Mouse (Mus musculus): ENCODE data around the gene Krr1. TPM values are rescaled to one million over a fixed set of nuclear protein-coding genes. Genes with fewer than 3 reads are reported as not detected.
"Not testable (repeated sequence)": the region's sequence is repeated elsewhere in the genome, so short reads cannot be mapped to it uniquely, and the experiment has no call there.

Gene Krr1
- polyA plus RNA-seq, 1 experiment from 2014 or later, result 35.6 TPM

- not testable (repeated sequence) for H3K36me3 ChIP-seq (ENCODE audit: control insufficient read depth, insufficient read depth, low read length); H3K27me3 ChIP-seq (ENCODE audit: control insufficient read depth, insufficient read depth, low read length); H3K9me3 ChIP-seq (replicated peaks; ENCODE audit: control insufficient read depth, low read length); H3K4me2 ChIP-seq; H3K4me3 ChIP-seq (ENCODE audit: low read depth, low read length); ATAC-seq (replicated peaks; ENCODE audit: insufficient number of reproducible peaks, low FRiP score, low TSS enrichment); H3K9ac ChIP-seq (ENCODE audit: low read depth, low read length); H3K4me1 ChIP-seq (ENCODE audit: control insufficient read depth, insufficient read depth, low read length); H3K27ac ChIP-seq (ENCODE audit: low read depth, low read length)
- WGBS (ENCODE audit: insufficient replicate concordance), result 64% methylated on average over 1 of the region's 1 CpGs
These were observed 37.0 kb downstream of the Krr1 start for GRCm38 (mm10) chr10:112009511-112009910.

- Histone ChIP-seq H3K27me3 (ENCODE audit: control insufficient read depth, insufficient read depth, low read length) (no peaks in the 10 kb centered on the region), H3K9me3 (replicated peaks; ENCODE audit: control insufficient read depth, low read length) (no peaks in the 10 kb centered on the region), H3K27ac (ENCODE audit: low read depth, low read length) (no peak overlapping the region), H3K36me3 (ENCODE audit: control insufficient read depth, insufficient read depth, low read length) (no peaks in the 10 kb centered on the region), H3K4me3 (ENCODE audit: low read depth, low read length) (no peak overlapping the region), H3K4me1 (ENCODE audit: control insufficient read depth, insufficient read depth, low read length) (no peaks in the 10 kb centered on the region), H3K9ac (ENCODE audit: low read depth, low read length) (no peak overlapping the region), H3K4me2 (no peak overlapping the region)
- 67% methylated on average over 2 of the region's 2 CpGs for WGBS (ENCODE audit: insufficient replicate concordance)
- no peak for ATAC-seq (replicated peaks; ENCODE audit: insufficient number of reproducible peaks, low FRiP score, low TSS enrichment)
These were observed 51.1 kb downstream of the Krr1 start for GRCm38 (mm10) chr10:112023585-112023984.

GRCm38 (mm10) chr10:112028689-112029088 is 56.2 kb downstream of the Krr1 start:
- H3K27ac ChIP-seq (ENCODE audit: low read depth, low read length); H3K4me3 ChIP-seq (ENCODE audit: low read depth, low read length); H3K9ac ChIP-seq (ENCODE audit: low read depth, low read length); H3K36me3 ChIP-seq (ENCODE audit: control insufficient read depth, insufficient read depth, low read length); H3K27me3 ChIP-seq (ENCODE audit: control insufficient read depth, insufficient read depth, low read length); ATAC-seq (replicated peaks; ENCODE audit: insufficient number of reproducible peaks, low FRiP score, low TSS enrichment); H3K4me1 ChIP-seq (ENCODE audit: control insufficient read depth, insufficient read depth, low read length); H3K4me2 ChIP-seq; H3K9me3 ChIP-seq (replicated peaks; ENCODE audit: control insufficient read depth, low read length): not testable (repeated sequence)
- WGBS (ENCODE audit: insufficient replicate concordance), result 81% methylated on average over 3 of the region's 3 CpGs

Other genes starting within 250 kb of the Krr1 start
- 1.5 and 2.1 TPM in 2 replicates for gene Glipr1, start 30.0 kb downstream of the Krr1 start, polyA plus RNA-seq (2014; fragmentation: Nextera tagmentation; extraction: Ambion mirVana)
- gene Glipr1l1, start 87.5 kb downstream of the Krr1 start, polyA plus RNA-seq (2014; fragmentation: Nextera tagmentation; extraction: Ambion mirVana), result not detected in 2 replicates
- gene Glipr1l2, start 110.7 kb downstream of the Krr1 start, polyA plus RNA-seq (2014; fragmentation: Nextera tagmentation; extraction: Ambion mirVana), result not detected in 2 replicates
- not detected in 2 replicates for gene Glipr1l3, start 187.7 kb downstream of the Krr1 start, polyA plus RNA-seq (2014; fragmentation: Nextera tagmentation; extraction: Ambion mirVana)
- gene Caps2, start 191.0 kb downstream of the Krr1 start, polyA plus RNA-seq (2014; fragmentation: Nextera tagmentation; extraction: Ambion mirVana), result 0.20 and 0.27 TPM in 2 replicates